Mouse (Mus musculus): Measurements from ENCODE around the gene Fam198b. TPM values are rescaled to one million over a fixed set of nuclear protein-coding genes. Genes with fewer than 3 reads are reported as not detected.

The Fam198b gene
- polyA plus RNA-seq (2014; fragmentation: Illumina TruSeq; extraction: RNeasy Lipid Tissue Mini Kit (QIAGEN cat#74804); ENCODE audit: low read depth, low replicate concordance): 0.48 TPM

GRCm38 (mm10) chr3:79884305-79884704, at the start of gene Fam198b:
TSS of gene Fam198b (plus strand) at chr3:79884533.

GRCm38 (mm10) chr3:79852654-79853166, 31.6 kb upstream of the Fam198b start, which contains the start of gene Tmem144:
TSS of gene Tmem144 (minus strand) at chr3:79852773.

Other genes starting within 250 kb of the Fam198b start
- not detected for gene Rxfp1, start 146.7 kb upstream of the Fam198b start, polyA plus RNA-seq (2014; fragmentation: Illumina TruSeq; extraction: RNeasy Lipid Tissue Mini Kit (QIAGEN cat#74804); ENCODE audit: low read depth, low replicate concordance)
- 5.3 TPM for gene Tmem144, start 31.8 kb upstream of the Fam198b start, polyA plus RNA-seq (2014; fragmentation: Illumina TruSeq; extraction: RNeasy Lipid Tissue Mini Kit (QIAGEN cat#74804); ENCODE audit: low read depth, low replicate concordance)

All from liver, adult 10 weeks (tissue).